Mouse (Mus musculus) frontal cortex, adult (tissue): Measurements from ENCODE around the gene Fcgrt.
A peak's percentile ranks its signal among the peaks of the same experiment; 100 is the strongest.

Experiments
- ATAC-seq: cut with Nextera tagmentation; 2 replicates; pipeline ENCODE4 v1.9.2; 2017; ENCODE audit warnings: mild to moderate bottlenecking, moderate library complexity, mixed read lengths; ENCODE audit not compliant: low TSS enrichment

The Fcgrt gene

DNA sequence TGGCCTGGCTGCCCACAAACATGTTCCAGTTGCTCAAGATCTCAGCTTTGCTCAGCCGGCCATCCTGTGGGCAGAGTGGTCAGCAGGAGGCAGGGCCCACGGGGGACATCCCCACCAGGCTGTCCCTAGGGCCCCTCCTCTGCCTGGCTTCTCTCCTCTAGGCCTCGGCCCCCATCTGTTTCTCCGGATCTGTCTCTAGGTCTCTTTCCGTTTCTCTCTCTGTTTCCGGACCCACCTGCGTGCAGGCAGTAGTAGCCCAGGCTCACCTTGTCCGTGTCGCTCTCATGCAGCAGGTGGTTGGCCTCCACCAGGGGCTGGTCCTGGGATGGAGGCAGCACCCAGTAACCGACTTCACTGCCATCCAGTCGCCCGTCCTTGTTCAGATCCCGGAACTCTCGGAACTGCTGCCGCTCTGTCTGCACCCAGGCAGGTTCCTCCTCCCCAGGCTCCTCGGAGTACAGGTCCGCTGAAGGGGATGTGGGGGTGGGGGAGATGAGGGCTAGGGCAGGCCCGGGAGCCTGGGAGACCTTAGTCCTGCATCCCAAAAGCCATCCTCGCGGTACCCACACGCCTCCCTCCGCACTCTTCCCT is 20.3 kb downstream of the Fcgrt start:
- no peak for ATAC-seq

GRCm38 (mm10) chr7:45082401-45083299 is 21.0 kb downstream of the Fcgrt start:
- no peak for ATAC-seq

GRCm38 (mm10) chr7:45081016-45081415 is 22.6 kb downstream of the Fcgrt start:
- no peak for ATAC-seq

DNA sequence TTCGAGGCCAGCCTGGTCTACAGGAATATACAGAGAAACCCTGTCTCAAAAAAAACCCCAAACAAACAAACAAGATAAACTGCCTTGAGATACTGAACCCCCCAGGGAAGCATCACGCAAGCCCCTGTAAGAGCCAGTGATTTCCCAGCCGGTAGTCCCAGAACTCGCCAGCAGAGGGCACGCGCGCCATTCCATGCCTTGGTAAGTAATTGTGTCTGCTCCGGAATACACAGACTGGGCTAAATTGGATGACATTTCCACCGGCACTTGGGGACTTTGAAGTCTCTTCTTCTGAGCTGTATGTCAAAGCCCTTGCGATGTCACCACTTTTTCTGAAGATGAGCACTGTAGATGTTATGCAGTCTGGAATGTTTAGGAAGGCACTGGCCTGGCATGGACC is 23.8 kb downstream of the Fcgrt start:
- ATAC-seq = peak; percentile 76

GRCm38 (mm10) chr7:45078513-45078912 is 25.1 kb downstream of the Fcgrt start:
- peak; percentile 42; the same call in 1 of the 2 replicates for ATAC-seq

GRCm38 (mm10) chr7:45077829-45078228 is 25.8 kb downstream of the Fcgrt start:
- ATAC-seq = no peak

GRCm38 (mm10) chr7:45077322-45077721 is 26.3 kb downstream of the Fcgrt start:
- no peak for ATAC-seq

DNA sequence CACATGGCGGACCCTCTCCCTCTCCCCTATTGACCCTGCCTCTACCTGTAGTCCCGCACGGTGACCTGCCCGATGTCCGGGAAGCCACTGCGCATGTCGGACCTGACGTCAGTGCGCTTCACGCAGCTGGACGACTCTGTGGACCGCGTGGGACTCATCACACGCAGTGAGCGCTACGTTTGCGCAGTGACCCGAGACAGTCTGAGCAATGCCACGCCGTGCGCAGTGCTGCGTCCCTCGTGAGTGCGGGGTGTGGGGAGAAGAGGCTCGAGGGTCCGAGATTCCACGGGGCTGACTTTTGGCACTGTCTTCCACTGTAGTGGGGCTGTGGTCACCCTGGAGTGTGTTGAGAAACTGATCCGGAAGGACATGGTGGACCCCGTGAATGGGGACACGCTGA is 27.1 kb downstream of the Fcgrt start:
- no peak for ATAC-seq

DNA sequence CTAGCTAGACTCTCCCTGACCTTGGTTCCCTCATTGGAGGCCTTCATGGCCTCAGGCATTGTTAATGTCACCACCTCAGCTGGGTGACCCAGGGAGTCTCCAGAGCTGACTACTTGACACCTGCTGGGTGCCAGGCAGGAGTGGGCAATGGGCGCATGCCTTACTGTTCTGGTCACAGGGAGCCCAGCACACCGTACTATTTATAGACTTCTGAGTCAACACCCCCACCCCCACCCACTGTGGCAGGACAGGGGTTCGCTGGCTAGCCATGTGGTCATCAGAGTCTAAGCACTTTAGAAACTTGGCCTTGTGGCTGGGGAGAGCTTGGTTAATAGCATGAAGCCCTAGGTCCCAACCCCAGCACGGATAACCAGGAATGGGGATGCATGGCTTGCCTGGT is 28.2 kb downstream of the Fcgrt start:
- ATAC-seq = no peak

GRCm38 (mm10) chr7:45073949-45074348 is 29.7 kb downstream of the Fcgrt start:
- ATAC-seq = no peak

DNA sequence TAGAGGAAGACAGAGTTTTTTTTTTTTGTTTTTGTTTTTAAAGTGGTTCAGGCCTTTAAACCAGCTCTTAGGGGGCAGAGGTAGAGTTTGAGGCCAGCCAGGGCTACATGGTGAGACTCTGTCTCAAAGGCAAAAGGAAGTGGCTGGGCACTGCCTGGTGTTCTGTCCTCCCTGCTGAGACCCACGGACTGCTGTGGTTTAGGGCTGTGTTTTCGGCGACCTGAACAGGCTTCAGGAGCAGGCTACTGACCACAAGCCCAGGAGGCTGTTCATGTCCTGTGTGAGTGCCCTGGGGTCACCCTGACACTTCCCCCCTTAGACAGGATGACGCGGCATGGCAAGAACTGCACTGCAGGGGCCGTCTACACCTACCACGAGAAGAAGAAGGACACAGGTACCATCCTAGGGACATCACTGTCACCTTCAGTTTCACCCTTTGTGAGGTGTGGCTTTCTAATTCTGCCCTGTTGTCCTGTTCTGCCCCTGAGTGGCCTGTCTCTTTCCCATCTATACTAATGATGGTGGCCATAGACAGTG is 30.4 kb downstream of the Fcgrt start:
- ATAC-seq = no peak

DNA sequence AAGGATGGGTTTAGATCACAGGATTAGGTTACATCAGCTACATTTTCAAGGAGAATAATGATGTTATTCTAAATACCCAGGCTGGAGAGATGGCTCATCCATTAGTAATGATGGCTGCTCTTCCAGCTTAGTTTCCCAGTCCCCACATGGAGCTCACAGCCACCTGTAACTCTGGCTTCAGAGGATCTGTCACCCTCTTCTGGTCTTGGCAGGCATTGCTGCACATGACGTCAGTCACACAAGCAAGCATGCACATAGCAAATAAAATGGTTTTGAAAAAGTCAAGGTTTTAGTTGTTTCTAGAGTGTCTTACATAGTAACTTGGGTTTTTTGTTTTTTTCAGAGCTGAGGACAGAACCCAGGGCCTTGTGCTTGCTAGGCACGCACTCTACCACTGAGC is 31.4 kb downstream of the Fcgrt start:
- ATAC-seq = no peak

DNA sequence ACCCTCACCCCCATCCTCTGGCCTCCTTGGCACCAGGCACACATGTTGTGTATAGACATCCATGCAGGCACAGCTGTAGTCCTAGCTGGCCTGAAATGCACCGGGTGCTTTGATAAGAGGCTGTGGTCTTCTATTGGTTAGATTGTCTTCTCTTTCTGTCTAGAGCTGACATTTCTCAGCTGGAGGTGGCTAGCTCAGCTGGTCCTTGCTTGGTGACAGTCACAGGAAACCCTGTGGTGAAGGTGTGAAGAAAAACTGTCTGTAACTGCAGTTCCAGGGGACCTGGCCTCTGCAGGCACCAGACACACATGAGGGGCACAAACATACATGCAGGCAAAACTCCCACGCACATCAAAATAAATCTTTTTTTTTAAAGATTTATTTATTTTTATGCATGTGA is 34.0 kb downstream of the Fcgrt start:
- ATAC-seq = no peak

GRCm38 (mm10) chr7:45068000-45068318 is 35.7 kb downstream of the Fcgrt start:
- no peak for ATAC-seq

- no peak for ATAC-seq
Observed at GRCm38 (mm10) chr7:45067190-45067999, 36.3 kb downstream of the Fcgrt start.

DNA sequence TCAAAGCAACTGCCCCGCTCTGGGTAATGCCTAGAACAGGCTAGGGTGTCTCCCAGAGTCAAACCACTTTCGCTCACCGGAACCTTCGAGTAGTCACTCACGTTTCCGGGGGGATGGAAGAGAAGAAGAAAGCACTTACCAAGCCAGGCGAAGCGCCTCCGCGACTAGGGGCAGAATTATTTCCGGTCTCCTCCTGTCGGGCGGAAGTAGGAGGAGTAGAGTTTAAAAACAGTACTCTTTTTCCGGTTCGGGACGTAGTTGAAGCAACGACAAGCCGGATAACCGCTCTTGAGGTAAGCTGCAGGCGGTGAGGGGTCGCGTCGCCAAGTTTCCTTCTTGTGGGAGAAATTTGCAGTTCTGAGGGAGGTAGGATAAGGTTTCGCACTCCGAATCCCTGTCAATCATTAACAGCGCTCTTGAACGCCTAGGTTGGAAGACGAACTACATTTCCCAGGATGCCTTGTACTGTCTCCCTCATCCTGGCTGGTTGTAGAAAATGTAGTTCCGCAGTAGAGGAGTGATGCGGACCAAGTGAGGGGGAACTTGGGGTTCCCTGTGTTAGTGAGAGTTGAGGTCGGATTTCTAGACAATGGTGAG is 41.3 kb downstream of the Fcgrt start, which contains the start of the genes Nosip and Prrg2:
Gene Nosip (plus strand): TSS at position 191 of the 597 bp plus-strand sequence.
Gene Prrg2 (minus strand): TSS at position 439 of the 597 bp plus-strand sequence.
- peak; percentile 91 for ATAC-seq

- ATAC-seq = no peak
Observed at GRCm38 (mm10) chr7:45061532-45062075, 42.0 kb downstream of the Fcgrt start.

DNA sequence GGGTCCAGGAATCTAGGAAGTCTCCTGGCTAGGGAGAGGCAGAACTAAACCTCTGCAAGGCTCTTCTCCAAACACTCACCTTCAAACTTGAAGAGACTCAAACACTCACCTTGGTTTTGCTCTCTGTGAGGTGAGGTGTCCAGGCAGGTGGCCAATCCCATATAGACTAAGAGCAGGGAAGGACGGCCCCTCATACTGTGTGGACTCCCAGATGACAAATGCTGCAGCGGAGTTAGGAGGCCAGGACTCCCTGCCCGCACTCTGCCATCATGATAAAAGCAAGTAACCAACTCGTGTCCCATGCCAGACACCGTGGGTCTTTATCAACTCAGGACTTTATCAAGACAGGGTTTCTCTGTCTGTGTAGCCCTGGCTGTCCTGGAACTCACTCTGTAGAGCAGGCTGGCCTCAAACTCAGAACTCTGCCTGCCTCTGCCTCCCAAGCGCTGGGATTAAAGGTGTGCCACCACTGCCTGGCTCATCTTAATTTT is 43.0 kb downstream of the Fcgrt start:
- no peak for ATAC-seq

DNA sequence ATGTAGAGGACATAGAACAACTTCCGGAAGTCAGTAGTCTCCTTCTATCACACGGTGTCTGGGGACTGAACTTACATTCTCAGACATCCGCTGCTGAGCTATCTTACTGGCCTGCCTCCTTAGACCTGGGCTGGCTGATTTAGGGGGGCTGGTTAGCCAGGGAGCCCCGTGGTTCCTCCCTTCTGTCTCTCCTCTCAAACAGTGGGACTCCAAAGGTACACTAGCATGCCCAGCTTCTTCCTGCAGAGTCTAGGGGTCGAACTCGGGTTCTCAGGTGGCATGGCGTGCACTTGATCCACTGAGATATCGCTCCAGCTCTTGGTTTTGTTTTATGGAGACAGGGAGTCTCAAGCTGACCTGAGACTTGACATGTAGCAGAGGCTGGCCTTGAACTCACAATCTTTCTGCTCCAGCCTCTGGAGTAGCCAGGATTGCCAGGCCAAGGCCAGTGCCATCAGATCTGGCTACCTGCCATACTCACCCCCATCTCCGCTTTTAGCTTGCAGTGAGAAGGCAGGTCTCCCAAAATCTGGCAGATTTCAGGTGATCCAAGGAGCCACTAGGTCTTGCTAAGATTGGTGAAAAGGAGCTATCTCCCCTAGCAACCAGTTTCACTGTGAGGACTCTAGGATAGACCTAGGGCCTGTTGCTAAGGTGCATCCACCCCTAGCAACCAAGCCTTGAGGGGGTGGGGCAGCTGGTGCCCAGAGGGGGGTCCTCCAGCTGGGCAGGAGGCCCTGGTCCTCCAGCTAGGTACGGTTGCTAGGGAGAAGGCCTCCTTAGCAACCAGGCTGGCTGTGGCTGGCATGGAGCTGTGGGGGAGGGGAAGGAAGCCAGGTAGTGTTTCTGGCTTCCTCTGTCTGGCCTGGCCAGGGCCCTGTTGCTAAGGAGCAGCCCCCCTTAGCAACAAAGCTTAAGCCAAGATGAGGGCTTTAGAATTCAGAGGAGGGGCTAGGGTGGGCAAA is 44.8 kb downstream of the Fcgrt start:
- ATAC-seq = no peak

GRCm38 (mm10) chr7:45056972-45057348 is 46.7 kb downstream of the Fcgrt start:
- no peak for ATAC-seq
